Mouse (Mus musculus): ENCODE measurements around the gene Hoxd3.
A peak's percentile ranks its signal among the peaks of the same experiment; 100 is the strongest.

Hoxd3 gene

DNA sequence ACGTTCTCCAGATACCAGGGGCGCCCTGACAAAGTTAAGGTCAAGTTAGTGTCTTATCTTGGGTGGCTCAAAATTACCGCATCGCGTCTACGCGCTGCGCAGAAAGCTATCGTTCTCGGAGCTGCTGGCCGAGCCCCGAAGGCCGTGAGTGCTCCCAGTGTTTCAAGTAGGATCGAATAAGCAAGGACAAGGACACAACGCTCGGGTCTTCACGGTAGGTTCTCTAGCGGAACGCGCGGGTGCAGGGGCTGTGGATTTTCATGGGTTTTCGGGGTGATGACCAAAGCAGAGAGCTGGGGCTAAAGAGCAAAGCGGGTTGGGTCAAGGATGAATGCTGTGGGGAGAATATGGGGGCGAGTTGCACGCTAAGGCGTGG, 32.1 kb upstream of the Hoxd3 start:
- no peak for DNase-seq (ENCODE audit: low spot score)

DNA sequence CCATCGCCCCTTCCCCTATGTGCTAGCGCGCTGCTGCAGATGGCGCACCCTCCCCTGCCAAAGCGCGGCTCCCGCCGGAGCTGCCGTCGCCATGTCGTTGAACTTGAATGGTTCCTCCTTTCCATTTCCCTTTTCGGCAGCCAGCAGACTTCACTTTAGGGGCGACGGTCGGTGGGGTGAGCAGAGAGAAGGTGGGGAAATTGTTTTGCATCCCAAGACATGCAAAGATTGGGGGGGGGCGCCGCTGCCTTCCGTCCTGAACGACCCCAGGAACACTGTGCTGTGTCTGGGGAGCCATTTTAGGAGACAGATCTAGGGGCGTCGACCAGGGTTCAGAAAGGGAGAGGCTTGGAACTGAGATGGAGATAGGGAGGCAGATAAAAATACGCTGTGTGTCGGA, 31.7 kb upstream of the Hoxd3 start:
- no peak for DNase-seq (ENCODE audit: low spot score)

DNA sequence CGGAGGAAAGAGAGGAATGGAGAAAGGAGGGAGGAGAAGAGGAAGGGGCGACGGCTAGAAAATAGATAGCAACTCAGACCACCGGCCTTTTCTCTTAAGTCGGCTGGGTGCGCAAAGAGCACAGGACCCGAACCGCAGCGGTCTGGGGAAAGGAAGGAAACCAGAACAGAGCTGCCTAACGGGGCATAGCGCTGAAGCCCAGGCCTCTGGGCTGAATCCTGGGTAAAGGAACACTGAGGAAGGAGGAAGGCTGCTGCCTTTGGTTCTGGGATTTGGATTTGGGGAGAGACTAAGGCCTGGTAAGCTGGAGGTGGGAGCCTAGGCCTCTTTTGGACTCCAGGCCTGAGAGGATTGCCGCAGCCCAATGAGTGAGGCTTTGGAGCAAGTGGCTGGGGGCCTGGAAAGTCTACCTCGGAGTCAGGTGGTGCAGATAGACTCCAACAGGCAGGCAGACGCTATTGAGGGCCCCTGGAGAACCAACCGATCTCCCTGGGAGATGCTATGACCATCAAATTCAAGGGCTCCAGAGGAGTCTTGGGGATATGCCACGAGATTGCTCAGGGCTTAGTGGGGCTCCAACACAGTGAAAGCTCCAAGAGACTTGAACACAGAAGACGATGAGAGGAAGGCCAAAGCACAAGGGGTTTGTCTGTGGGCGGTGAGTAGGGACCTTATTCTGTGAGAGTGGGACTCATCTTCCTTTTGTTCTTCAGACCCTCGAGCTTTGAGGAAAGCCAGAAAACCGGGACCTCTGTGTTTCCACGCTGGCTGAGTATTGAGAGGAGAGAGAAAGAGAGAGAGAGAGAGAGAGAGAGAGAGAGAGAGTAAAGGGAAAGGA, 30.9 kb upstream of the Hoxd3 start:
- no peak for DNase-seq (ENCODE audit: low spot score)

DNA sequence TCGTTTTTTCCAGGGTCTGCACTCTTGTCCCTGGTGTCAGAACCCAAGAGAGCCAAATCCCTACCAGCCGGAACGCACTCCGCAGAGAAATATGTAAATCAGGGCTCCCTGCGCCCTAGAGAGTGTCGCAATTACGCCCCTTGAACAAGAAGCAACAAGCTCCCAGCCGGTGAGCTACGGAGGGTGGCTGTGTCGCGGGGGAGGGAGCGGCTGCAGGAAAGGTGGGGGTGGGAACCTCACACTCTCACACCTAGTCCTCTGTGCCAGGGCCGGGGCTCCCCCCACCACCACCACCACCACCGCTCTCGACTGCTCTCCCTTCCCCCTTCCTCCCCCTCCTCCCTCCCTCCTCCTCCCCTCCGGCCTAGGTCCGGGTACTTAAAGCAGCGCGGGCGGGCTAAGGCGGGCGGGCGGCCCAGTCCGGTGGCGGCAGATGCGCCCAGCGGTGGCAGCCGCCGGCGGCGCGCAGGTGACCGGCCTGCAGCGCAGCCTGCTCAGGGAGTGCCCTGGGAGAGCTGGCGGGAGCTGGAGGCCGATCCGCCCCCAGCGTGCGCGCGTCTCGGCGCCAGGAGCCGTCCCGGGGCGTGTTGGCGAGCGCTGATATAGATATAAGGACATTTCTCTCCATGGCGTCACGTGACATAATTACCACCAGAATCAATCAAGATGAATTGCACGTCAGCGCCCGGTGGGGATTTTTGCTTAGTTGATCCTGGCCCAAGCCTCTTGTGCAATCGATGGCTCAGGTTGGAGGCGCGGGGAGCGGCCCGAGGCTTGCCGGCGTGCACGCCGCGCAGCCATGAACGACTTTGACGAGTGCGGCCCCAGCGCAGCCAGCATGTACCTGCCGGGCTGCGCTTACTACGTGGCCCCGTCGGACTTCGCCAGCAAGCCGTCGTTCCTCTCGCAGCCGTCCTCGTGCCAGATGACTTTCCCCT, 29.9 kb upstream of the Hoxd3 start:
- no peak for DNase-seq (ENCODE audit: low spot score)

DNA sequence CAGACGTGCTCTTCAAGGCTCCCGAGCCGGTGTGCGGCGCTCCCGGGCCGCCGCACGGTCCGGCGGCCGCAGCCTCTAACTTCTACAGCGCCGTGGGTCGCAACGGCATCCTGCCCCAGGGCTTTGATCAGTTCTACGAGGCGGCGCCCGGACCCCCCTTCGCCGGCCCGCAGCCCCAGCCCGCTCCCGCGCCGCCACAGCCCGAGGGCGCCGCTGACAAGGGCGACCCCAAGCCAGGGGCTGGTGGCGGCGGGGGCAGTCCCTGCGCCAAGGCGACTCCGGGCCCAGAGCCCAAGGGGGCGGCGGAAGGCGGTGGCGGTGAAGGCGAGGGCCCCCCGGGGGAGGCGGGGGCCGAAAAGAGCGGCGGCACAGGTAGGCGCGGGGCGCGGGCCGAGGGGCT, 28.9 kb upstream of the Hoxd3 start:
- no peak for DNase-seq (ENCODE audit: low spot score)

DNA sequence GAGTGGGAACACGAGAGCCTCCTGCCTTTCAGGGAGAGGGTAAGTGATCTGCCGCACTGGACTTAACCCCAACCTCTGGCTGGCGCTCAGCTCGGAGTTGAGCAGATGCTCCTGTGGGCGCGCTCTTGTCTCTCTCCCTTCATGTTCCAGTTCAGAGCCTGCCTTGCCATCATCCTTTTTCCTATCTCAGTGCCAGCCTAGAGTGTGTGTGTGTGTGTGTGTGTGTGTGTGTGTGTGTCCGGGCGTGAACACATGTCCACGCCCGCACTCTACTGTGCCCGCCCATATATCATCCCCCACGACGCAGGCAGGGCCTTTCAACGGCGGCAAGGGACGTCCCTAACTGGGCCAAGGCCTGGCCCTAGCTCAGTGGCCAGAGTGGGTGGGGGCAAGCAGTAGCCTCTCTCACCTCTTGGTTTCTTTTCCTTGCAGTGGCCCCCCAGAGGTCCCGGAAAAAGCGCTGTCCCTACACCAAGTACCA, 28.2 kb upstream of the Hoxd3 start:
- DNase-seq (ENCODE audit: low spot score) = no peak

DNA sequence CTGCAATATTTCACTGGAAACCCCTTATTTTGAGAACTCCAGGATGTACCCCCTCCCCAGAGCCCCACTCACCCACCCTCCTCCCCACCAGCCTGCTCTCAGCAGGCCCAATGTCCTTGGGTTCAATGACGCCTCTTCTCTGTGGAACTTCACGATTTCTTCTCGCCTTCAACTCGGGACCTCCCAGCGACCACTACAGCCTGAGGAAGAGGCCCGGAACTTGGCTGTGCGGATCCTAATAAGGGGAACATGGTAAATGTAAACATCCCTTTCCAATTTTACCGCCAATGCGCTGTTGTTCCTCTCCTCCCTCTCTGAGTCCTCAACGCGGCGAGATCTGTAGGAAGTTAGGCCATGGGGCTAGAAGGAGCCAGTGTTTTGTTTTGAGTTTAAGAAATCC, 27.6 kb upstream of the Hoxd3 start:
- DNase-seq (ENCODE audit: low spot score) = no peak

DNA sequence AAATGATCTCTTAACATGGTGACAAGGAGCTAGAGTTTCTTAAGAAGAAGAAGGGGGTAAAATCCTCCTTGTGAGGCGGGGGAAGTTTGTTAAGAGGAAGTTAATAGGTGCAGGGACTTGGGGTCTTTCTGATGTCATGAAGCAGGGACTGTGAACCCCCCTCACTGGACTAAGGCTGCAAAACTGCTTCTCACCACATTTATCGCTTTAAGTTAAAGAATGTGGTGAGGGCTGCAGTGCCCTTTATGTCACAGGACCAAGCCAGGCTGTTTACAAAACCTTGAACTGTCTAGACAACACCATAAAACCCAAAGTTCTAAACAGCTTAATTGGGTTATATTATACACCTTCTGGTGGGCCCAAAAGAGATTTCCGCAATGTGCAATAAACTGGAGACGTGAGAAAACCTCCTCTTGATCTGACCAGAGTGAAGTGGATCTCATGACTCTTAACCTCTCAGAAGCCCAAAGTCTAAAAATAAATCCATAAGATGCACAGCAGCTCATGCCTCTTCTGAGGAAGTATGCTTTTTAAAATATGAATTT, 26.6 kb upstream of the Hoxd3 start:
- DNase-seq (ENCODE audit: low spot score) = no peak

DNA sequence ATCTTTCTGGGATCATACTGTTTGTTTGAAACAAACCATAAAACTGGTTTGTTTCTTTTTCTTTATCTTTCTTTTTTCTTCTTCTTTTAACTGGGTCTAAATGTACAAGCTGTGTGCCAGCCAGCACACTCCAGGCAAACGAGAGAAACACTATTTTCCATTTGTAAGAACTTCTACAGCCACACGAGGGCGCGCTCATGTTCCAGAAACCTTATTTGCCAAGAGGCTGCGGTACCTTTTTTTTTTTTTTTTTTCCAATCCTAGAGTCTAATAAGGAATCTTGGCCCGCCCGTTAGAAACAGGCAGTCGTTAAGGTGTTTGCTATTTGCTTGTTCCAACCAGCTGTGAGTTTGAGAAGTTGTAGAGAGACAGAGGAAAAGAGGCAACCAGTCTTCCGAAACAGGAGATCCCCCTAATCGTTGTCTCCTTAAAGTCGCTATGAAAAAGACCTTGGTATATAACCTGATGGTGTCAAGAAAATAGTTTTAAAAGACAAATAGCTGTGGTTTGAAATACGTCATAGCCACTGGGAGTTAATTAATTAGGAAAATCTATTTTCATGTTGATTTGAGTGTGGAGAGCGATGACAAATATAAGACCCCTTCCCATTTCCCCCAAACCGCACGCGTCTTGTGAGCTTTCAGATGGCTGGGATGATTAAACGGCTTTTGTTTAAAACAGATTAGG, 25.3 kb upstream of the Hoxd3 start:
- DNase-seq (ENCODE audit: low spot score) = peak; percentile 93

DNA sequence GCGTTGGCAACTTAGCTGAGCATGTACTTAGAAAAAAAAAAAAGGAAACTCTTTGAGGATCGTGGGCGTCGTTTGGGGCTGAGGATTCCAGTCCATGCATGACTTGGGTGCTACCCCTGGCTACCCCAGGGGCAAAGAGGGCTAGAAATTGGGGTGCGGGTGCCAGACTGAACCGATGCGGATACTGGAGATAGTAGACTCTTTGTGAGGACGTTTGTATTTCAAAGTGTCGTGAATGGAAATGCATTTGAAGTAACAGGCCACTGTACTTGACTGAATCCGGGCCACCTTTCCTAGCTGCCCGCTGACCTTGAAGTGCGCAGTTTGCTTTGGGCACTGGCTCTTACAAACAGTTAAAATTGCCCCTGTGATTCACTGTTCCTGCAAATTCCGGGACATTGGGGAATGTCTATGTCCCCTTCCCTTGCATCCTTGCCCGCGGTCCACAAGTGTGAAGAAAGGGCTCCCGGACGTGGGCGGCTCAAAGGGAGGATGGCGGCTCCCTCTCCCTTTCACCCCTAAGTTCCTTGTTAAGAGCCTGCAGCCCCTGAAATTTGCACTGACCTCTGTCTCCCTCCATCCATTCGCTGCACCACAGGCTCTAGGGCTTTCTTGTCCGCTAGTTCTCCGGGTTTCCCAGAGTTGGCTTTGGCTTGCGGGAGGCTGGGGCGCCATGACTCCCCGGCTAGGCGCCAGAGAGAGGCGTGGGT, 24.6 kb upstream of the Hoxd3 start:
- no peak for DNase-seq (ENCODE audit: low spot score)

DNA sequence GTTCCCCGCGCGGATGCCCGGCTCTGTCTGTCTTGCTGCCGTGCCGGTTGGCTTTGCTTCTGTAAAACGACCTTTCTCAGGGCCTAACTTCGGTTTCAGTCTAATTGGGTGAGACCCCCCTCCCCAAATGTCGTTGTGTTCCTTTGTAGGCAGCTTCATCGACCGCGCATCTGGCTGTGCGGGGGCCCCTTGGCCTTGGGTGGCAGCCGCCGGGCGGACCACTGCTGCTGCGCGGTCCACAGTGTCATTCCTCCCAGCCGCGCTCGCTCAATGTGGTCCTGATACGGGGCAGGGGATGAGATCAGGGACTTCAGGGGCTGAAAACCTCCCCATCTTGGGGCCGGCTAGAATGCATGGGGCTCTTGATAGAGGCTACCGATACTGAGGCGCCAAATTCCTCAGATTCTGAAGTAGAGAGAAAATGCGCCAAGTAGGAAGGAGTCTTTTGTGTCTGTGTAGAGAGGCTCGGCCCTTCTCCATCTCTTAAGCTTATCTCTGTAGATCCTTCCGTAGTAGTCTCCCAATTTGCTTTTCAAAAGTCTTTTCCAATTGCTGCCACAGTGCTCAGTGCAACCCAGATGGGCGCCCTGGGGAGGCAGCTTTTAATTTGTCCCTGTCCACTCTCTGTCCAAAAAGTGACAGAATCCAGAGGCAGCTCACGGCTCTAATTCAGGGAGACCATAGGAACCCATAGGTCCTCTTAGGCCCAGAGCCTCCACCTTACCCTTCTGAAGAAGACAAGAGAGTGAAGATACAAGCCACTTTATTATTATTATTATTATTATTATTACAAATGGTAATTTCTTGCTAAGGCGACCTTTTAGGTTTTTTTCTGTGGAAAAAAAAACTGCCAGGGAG, 23.8 kb upstream of the Hoxd3 start:
- DNase-seq (ENCODE audit: low spot score) = no peak

DNA sequence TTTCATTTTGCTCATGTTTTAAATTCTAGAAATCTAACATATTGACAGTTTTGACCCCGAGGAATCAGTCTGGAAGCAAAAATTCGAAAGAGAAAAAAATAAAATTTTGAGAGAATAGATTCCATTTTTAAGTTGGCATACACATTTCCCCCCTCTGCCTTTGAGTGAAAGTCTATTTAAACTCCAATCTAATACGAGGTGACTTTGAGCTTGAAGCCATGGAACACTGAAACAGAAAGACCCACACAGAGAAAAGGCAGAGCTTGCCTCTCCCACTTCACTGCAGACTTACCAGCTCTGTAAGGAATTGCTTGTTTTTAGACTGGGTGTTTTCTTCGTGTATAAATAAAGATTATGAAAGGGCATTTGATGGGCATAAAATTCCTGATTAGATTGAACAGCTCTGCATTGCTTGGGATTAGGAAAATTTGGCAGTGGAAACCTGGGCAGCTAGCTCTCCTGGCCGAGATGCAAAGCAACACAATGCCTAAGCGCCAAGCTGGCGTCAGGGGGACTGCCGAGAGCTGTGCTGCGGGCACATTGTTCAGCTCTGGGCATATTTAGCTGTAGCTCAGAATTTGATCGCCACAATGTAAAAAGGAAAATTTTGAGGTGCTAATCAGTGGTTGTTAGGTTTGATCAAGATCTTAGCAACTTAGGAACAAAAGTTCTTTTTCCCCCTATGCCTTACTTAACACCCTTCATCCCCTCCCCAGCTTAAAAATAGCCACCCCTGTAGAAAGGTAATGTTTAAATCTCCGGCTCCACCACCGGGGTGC, 22.7 kb upstream of the Hoxd3 start:
- no peak for DNase-seq (ENCODE audit: low spot score)

DNA sequence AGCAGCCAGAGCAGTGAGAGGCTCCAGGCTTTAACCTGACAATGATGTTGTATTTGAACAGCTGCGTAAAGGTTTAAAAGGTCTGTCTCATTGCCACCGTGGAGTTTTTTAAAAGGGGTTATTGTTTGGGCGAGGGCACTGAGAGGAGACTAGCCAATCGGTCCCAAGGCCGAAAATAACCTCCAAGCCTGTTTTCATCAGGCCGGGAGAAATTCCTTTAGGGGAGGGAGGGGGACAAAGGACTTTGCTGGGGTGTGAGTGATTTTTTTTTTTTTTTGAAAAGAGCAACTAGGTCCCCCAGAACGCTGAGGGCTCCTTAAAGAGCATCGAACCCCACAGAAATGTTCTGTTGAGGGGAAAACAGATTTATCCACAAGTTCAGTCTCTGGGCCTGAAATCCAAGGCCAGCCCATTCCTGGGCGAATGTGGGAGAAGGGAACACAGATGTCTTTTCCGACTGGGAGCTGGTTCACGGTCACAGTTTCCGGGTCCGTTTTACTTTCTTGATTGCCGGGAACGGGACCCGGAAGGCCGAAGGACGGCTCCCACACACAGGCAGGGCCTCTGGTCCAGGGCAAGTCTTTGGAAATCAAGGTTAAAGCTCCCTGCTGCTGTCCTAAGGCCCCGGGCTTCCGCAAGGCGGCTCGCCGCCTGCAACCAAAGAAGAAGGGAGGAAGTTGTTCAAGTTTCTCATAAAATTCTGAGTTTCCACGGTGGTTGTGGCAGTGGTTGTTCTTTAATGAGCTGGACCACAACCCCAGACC, 22.0 kb upstream of the Hoxd3 start:
- no peak for DNase-seq (ENCODE audit: low spot score)

DNA sequence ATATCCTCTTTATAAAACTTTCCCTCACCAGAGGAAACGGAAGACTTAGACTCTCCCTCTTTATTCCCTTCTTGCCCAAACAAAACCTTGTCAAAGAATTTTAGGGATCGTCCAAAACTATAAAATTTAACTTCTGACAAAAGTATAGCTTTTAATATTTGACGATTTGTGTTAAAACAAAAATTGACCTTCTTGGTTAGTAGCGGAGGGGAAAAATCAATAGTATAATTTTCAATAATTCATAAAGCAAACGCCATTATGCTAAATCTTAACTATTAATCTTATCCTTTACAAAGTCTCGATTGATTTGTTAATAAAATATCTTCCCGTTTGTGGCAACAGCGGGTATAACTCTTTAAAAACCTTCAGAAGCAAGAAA, 21.4 kb upstream of the Hoxd3 start:
- no peak for DNase-seq (ENCODE audit: low spot score)

DNA sequence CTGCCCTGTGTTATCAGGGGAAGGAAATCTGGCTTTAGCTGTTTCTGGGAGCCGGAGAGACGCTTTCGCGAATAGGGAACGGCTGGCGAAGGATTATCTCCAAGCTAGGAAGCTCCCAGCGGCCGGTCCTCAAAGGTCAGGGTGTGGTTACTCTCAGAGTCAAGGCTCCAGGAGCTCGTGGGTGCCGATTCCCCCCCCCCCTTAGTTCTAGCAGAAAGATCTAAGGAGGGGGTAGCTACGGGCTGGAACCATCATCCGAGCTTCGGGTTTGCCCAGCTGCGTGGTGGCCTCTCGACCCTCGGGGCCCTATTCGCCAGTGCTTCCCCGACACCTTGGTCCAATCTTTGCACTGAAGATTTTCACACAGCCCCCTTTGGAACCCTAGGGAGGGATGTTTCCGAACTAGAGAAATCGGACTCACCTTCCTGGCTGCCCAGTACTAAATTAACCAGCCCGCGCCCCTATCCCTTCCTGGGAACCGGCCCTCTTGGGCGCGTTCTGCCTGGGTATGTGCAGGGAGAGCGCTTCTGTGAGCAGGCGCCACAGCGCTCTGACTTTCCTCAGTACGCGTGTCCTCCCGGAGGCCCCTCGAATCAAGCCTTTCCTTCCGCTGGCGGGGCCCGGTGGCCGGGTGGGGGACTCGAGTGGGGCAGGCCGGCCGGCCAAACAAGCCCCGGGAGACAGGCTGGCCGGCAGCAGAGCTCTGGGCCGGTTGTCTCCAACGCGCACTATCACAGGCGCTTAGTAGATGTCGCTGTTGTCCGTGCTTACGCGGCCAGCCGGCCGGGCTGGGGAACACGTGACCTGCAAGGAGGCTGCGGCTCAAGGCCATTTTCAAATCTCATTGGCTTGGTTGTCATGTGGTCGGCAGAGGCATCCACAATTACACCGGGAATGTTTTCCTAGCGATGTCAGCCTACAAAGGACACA, 20.4 kb upstream of the Hoxd3 start, which contains the start of gene Hoxd10:
Gene Hoxd10, plus strand, starts transcription at position 903 of the 930 bp plus-strand sequence.
- peak; percentile 90 for DNase-seq (ENCODE audit: low spot score)

DNA sequence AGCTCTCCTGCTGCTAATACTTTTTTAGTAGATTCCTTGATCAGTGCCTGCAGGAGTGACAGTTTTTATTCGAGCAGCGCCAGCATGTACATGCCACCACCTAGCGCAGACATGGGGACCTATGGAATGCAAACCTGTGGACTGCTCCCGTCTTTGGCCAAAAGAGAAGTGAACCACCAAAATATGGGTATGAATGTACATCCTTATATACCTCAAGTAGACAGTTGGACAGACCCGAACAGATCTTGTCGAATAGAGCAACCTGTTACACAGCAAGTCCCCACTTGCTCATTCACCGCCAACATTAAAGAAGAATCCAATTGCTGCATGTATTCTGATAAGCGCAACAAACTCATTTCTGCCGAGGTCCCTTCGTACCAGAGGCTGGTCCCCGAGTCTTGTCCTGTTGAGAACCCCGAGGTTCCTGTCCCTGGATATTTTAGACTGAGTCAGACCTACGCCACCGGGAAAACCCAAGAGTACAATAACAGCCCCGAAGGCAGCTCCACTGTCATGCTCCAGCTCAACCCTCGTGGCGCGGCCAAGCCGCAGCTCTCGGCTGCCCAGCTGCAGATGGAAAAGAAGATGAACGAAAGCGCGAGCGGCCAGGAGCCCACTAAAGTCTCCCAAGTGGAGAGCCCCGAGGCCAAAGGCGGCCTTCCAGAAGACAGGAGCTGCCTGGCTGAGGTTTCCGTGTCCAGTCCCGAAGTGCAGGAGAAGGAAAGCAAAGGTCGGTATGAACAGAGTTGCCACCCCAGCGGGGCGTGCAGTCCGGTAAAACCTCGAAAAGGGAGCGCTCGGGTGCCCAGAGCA, 19.5 kb upstream of the Hoxd3 start:
- no peak for DNase-seq (ENCODE audit: low spot score)

All from embryo, embryonic 10.5 days (tissue).